Mouse (Mus musculus) B cell, adult (primary cell): ENCODE measurements around the gene Sema6b. TPM values are rescaled to one million over a fixed set of nuclear protein-coding genes. Genes with fewer than 3 reads are reported as not detected.

ENCODE experiments used
- total RNA-seq: library from RNA; stranded (reverse); gene quantifications from 4 replicates; pipeline ENCODE4 v1.2.4, GENCODE M21; 2023; ENCODE audit not compliant: inconsistent age

The Sema6b gene
- 0.42 to 1.1 TPM (median 0.92 TPM) in 4 replicates for total RNA-seq

GRCm38 (mm10) chr17:56139858-56140595 lies at the start of gene Sema6b:
Gene Sema6b, minus strand, starts transcription at chr17:56140343.

DNA sequence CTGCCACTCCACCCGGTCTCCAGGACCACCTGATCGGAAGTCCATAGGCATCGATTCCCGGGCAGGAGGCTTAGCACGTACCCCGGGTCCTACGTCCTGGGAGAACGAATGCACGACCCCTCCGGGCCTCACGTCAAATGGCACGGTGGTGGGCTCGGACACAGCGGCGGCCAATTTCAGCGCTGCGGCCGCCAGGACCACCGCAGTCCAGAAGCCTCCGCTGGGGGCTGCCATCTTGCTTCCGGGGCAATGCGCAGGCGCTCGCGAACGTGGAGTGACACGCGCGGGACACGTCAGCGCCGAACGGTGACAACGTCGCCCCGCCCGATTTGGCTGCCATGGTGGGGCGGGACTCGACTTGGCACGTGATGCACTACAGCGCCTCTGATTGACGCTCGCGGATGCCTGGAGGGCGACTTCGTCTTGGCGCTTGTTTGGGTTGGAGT lies 43.5 kb upstream of the Sema6b start, which contains the start of gene Mydgf:
Gene Mydgf, minus strand, starts transcription at position 263 of the 446 bp plus-strand sequence.

DNA sequence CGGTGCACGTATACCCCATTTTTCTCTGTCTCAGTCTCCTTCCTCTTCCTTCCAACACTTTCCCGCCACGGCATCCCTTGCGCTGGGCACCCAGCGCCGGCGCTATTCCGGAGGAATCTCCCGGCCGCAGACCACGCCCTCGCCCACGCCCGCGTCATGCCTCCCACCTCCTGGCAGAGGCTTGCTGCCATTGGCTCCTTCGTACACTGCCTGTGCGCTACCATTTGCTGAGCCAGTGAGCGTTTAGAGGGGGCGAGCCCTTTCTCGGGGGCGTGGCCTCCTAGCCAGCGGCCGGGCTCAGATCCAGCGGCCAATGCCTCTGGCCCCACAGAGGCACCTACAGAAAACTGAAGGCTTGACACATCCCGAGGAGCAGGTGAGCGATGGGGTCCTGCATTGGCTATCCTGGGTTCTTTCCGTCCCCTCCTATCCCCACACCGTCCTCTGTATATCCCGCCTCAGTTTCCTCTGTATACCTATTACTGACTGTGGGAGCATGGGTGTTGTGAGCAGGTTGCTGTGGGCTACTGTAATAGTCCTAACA lies 22.2 kb upstream of the Sema6b start, which contains the start of gene Tnfaip8l1:
Gene Tnfaip8l1, plus strand, starts transcription at position 247 of the 544 bp plus-strand sequence.

DNA sequence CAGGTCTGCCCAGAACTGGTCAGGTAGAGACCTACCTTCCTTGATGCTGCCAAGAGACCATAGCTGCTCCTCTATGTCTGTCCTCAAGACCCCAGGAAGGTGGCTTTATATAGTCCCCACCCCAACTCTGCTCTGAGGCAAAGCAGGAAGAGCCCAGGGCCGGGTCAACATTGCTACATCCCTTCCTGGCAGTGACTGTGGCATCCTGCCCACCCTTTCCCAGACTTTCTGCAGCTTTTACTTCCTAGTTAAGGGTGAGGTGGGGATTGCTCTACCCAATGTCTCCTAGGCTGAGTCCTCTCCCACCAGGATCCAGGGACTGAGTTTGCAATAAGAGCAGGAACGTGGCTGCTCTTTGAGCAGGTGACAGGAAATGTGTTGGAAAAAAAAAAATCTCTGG lies 18.3 kb downstream of the Sema6b start, which contains the start of gene Lrg1:
Gene Lrg1, minus strand, starts transcription at position 176 of the 400 bp plus-strand sequence.

GRCm38 (mm10) chr17:56117251-56117710 lies 22.9 kb downstream of the Sema6b start, which contains the start of gene Plin5:
Gene Plin5, minus strand, starts transcription at chr17:56117596.

GRCm38 (mm10) chr17:56109219-56110051 lies 30.7 kb downstream of the Sema6b start, which contains the start of gene Plin4:
Gene Plin4, minus strand, starts transcription at chr17:56109803.

GRCm38 (mm10) chr17:56078880-56079795 lies 61.0 kb downstream of the Sema6b start, which contains the start of gene Hdgfl2:
Gene Hdgfl2, plus strand, starts transcription at chr17:56079634.

GRCm38 (mm10) chr17:56074827-56075208 lies 65.3 kb downstream of the Sema6b start, which contains the start of gene Ubxn6:
Gene Ubxn6, minus strand, starts transcription at chr17:56075028.

Other genes with a start within 250 kb of the Sema6b start
- gene Zfp959, start 248.2 kb downstream of the Sema6b start, total RNA-seq: 18.4 to 20.2 TPM (median 19.7 TPM) in 4 replicates
- gene Zfp119b, start 190.8 kb downstream of the Sema6b start, total RNA-seq: 4.9 to 7.1 TPM (median 6.0 TPM) in 4 replicates
- 12.9 to 16.7 TPM (median 15.2 TPM) in 4 replicates for gene Ebi3, start 187.7 kb downstream of the Sema6b start, total RNA-seq
- 39.6 to 52.9 TPM (median 46.2 TPM) in 4 replicates for gene Yju2, start 181.2 kb downstream of the Sema6b start, total RNA-seq
- gene Shd, start 169.9 kb downstream of the Sema6b start, total RNA-seq: 0.74 to 2.0 TPM (median 1.6 TPM) in 4 replicates
- gene Fsd1, start 153.8 kb downstream of the Sema6b start, total RNA-seq: not detected in 4 replicates
- gene Stap2, start 134.8 kb downstream of the Sema6b start, total RNA-seq: 0.42 to 0.81 TPM (median 0.61 TPM) in 3 of 4 replicates, not detected in the other
- gene Mpnd, start 134.6 kb downstream of the Sema6b start, total RNA-seq: 56.8 to 63.5 TPM (median 62.7 TPM) in 4 replicates
- 86.0 to 87.5 TPM (median 87.0 TPM) in 4 replicates for gene Sh3gl1, start 103.7 kb downstream of the Sema6b start, total RNA-seq
- 3.1 to 4.3 TPM (median 3.7 TPM) in 4 replicates for gene Chaf1a, start 99.9 kb downstream of the Sema6b start, total RNA-seq
- 69.0 to 71.9 TPM (median 71.0 TPM) in 4 replicates for gene Ubxn6, start 65.3 kb downstream of the Sema6b start, total RNA-seq
- gene Hdgfl2, start 60.7 kb downstream of the Sema6b start, total RNA-seq: 102 to 112 TPM (median 107 TPM) in 4 replicates
- gene Plin4, start 30.5 kb downstream of the Sema6b start, total RNA-seq: not detected in 4 replicates
- gene Plin5, start 22.7 kb downstream of the Sema6b start, total RNA-seq: not detected in 4 replicates
- not detected in 4 replicates for gene Lrg1, start 18.3 kb downstream of the Sema6b start, total RNA-seq
- 0.19 to 0.51 TPM (median 0.41 TPM) in 4 replicates for gene Tnfaip8l1, start 22.1 kb upstream of the Sema6b start, total RNA-seq
- 50.0 to 56.0 TPM (median 53.0 TPM) in 4 replicates for gene Mydgf, start 43.6 kb upstream of the Sema6b start, total RNA-seq
- gene Dpp9, start 78.6 kb upstream of the Sema6b start, total RNA-seq: 52.3 to 59.2 TPM (median 53.1 TPM) in 4 replicates
- gene Fem1a, start 116.5 kb upstream of the Sema6b start, total RNA-seq: 27.2 to 30.4 TPM (median 28.6 TPM) in 4 replicates
- gene Ticam1, start 136.4 kb upstream of the Sema6b start, total RNA-seq: 22.7 to 27.2 TPM (median 25.2 TPM) in 4 replicates
- gene Plin3, start 152.5 kb upstream of the Sema6b start, total RNA-seq: 11.6 to 16.2 TPM (median 15.4 TPM) in 4 replicates
- not detected in 4 replicates for gene Arrdc5, start 159.9 kb upstream of the Sema6b start, total RNA-seq
- 13.7 to 22.6 TPM (median 17.5 TPM) in 4 replicates for gene Uhrf1, start 163.0 kb upstream of the Sema6b start, total RNA-seq
- gene Kdm4b, start 185.7 kb upstream of the Sema6b start, total RNA-seq: 66.1 to 73.1 TPM (median 68.8 TPM) in 4 replicates